Mouse (Mus musculus) left cerebral cortex, postnatal 14 days (tissue): ENCODE results near the gene Kir3dl1. TPM values are rescaled to one million over a fixed set of nuclear protein-coding genes. Genes with fewer than 3 reads are reported as not detected.
"Not testable (repeated sequence)": the region's sequence is repeated elsewhere in the genome, so short reads cannot be mapped to it uniquely, and the experiment has no call there.

ENCODE experiments used
- DNase-seq, 2 experiments: peaks; one replicate each; pipeline ENCODE4 v3.0.0; 2021 to 2022; ENCODE audit warnings: low spot score in 2 of 2, mixed read lengths in 1 of 2
- intact Hi-C: fragments of 180-260 bp; cut with DNase I; formaldehyde crosslinking; loops from one replicate; pipeline ENCODE4 v1.15.1; 2025
- long read RNA-seq, 2 experiments: library from polyadenylated mRNA; stranded (forward); transcript quantifications; one replicate each; pipeline ENCODE4 v2.0.0; 2021
- total RNA-seq, 2 experiments: library from RNA; stranded (reverse); gene quantifications; 2 replicates each; pipeline ENCODE4 v1.2.3; 2021

The Kir3dl1 gene
- not detected for total RNA-seq
- long read RNA-seq, experiment 1, result 0 reads
- long read RNA-seq, experiment 2, result 0 reads

DNA sequence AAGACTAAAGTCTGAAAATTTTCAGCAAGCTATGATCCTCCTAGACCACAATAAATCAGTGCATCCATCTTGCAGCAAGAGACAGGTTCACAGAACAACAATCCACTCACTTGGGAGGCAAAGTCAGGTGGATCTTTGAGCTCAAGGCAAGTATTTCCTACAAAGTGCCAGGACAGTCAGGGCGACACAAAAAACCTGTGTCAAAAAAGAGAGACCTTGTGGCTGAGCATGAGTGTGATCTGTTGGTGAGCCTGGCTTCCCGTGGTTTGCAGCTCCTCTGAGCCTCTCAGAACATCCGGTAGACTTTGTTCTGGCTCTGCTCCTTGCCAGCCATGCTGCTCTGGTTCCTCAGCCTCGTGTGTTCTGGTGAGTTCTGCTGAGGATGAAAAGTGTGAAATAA is at the start of gene Kir3dl1:
Gene Kir3dl1 (plus strand): TSS at position 301 of the 400 bp plus-strand sequence.
- DNase-seq, intact Hi-C loops: not testable (repeated sequence)

DNA sequence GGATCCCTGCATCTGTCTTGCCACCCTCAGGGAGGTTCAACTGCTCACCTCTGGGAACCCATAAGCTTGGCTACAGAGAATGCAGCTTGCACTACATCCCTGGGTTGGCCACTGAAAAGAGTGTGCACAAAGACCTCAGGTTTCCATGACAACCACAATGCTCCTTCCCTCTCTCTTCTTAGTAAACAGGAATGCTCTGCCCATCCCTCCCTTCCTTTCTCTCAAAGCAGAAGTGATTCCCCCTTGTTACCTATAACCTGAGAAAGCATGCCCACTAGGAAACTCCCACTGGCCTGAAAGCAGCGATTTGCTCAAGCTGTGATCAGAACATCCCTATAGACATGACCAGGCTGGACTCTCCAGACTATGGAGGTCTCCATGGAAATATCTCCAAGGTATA is 26.2 kb downstream of the Kir3dl1 start, which contains the start of gene Kir3dl2:
Gene Kir3dl2 (minus strand): TSS at position 101 of the 400 bp plus-strand sequence.
- DNase-seq, result peak in 1 of 2 experiments; percentile 1
- intact Hi-C loops, result not testable (repeated sequence)

DNA sequence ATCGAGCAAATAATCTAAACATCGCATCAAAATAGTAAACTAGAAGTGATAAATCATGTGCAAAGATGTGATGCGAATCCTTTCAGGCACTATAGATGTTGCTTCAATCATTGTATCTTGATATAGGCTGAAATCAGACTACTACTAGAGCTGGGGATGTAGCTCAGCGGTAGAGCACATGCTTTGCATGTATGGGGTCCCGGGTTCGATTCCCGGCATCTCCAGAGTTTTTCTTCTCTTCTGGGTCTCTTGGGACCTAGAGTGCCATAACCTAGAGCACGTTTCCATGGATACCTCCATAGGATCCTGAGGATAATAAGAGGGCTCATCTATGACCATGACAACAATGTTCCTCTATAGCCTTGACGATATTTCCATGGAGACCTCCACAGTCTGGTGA is 51.3 kb downstream of the Kir3dl1 start:
- intact Hi-C loops, DNase-seq: not testable (repeated sequence)

Other genes starting within 250 kb of the Kir3dl1 start
- gene Bex3, start 247.7 kb upstream of the Kir3dl1 start, total RNA-seq, result 100 to 1,000 TPM; 373 to 380 TPM
- gene Kir3dl2, start 26.1 kb downstream of the Kir3dl1 start, total RNA-seq, result under 1 TPM in 1 of 2 experiments, not detected in 1; 0.20 TPM
- gene Tceal3, start 72.8 kb downstream of the Kir3dl1 start, total RNA-seq, result 100 to 1,000 TPM; 124 to 129 TPM
- gene Tceal1, start 190.0 kb downstream of the Kir3dl1 start, total RNA-seq, result 10 to 100 TPM; 11.5 to 12.6 TPM
- gene Morf4l2, start 225.7 kb downstream of the Kir3dl1 start, total RNA-seq, result 100 to 1,000 TPM; 363 to 377 TPM